Mouse (Mus musculus) brain, embryonic 14.5 days (tissue): ENCODE measurements around the gene Tbck. TPM values are rescaled to one million over a fixed set of nuclear protein-coding genes. Genes with fewer than 3 reads are reported as not detected.

Experiments used
- DNase-seq: peaks from one replicate; pipeline ENCODE4 v3.0.0-alpha.2; 2011; ENCODE audit warnings: low read depth
- CTCF ChIP-seq: fragments of 200-500 bp; IDR thresholded peaks from 2 replicates; pipeline ENCODE4 v1.5.1; 2012; ENCODE audit warnings: inconsistent platforms, mild to moderate bottlenecking, moderate library complexity, borderline replicate concordance; ENCODE audit not compliant: insufficient read depth, insufficient read length; ENCODE audit errors: extremely low read depth
- POLR2A ChIP-seq: fragments of 200-500 bp; IDR thresholded peaks from 2 replicates; pipeline ENCODE4 v1.6.1; 2012; ENCODE audit warnings: mild to moderate bottlenecking, inconsistent platforms, borderline replicate concordance; ENCODE audit not compliant: poor library complexity, insufficient read depth, insufficient read length, severe bottlenecking; ENCODE audit errors: extremely low read depth
- polyA plus RNA-seq: library from polyadenylated mRNA; depleted of rRNA; stranded (reverse); fragments of >200 nt; gene quantifications from 2 replicates; pipeline ENCODE4 v1.2.3, GENCODE M21; 2012; rRNA removed

Tbck gene
- 7.4 and 13.4 TPM in 2 replicates for polyA plus RNA-seq

DNA sequence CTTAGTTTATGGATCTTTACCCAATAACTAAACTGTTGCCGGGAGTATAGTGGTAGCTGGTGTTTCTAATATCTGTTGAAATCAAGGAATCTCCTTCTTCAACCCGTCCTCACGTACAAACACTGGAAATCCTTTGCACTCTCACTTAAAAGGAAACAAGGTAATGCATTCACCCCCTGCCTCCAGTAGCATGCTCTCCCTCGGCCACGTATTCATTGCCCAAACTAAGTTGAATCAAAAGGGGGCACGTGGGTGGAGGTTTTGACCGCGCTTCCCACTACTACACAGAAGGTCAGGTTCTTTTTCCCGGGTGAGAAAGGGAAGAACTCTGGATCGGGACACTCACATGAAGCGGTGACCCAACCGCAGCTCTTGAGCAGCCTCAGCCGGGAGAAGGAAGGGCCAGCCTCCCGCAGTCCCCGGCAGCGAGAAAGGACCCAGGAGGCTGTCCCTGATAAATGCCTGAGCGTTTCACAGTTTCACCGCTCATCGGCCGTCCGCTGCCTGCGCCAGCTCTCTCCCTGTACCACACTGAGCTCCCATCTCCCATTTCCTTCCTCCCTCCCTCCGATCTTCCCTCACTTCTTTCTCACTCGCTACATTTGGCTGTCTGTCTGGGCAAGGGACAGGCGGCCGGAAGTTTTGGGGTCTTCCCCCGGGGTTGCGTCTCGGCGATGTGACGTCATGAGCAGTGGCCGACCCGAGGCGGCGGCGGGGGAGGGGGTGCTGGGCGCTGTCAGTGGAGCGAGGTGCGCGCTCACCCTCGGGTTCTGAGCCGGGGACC, at the start of gene Tbck:
Gene Tbck, plus strand, starts transcription at position 698 of the 784 bp plus-strand sequence.
- no peak for TF ChIP-seq CTCF
- TF ChIP-seq POLR2A: peak; percentile 89
- peak; percentile 97 for DNase-seq

DNA sequence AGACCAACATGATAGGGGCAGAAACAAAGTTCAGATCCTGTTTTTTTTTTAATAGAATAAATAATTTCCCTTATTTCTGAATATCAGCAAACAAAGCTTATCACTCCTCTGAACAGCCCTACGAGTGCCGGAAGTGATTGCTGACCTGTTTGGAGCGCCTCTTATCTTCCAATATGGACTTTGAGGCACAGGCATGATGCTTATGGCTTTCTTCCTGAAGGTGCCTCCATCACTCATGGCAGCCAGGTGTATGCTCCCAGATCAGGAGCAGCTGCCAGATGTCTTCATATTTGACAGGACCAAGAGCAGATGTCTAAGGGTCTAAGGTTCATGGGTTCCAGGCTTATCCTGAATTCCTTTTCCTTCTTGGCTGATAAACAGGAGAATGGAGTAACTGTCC, 46.9 kb upstream of the Tbck start:
- TF ChIP-seq POLR2A (no peak), CTCF (no peak)

DNA sequence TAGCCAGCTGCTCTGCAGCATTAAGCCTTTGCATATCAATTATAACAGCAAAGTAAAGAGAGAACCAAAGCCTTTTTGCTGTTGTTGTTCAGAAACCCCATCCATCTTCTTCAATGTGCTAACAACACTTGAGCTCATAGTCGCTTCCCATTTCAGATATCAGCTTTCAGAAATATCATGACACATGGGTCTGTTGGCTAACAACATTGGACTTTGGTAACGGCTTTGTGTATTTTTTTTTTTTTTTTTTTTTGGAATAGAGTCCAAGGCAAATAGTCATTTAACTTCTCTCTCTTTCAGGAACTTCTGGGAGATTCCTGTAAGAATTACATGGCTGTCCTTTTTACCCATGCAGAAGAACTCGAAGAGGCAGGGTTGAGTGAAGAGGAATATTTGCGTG, 39.9 kb upstream of the Tbck start:
- no peak for TF ChIP-seq CTCF
- DNase-seq: no peak

More for the DNA sequence above, 46.9 kb upstream of the Tbck start:
- DNase-seq: no peak

DNA sequence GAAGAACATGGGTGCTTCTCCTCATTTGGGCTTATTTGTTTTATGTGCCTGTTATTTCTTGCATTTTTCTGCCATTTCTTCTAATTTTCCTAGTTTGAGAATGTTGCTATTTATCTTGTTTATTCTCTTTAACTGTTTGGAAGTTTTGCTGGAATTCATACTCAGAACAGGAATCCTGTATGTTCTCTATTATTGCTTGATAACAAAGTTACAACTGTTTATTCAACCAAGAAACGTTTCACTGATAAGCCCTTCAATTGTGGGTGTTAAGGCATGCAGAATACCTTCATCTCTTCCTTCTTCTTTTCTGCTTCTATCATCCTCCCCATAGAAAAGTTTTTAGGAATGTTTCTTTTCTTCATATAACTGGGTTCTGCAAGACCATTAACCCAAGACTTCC, 37.1 kb upstream of the Tbck start:
- TF ChIP-seq POLR2A: no peak
- no peak for TF ChIP-seq CTCF
- no peak for DNase-seq

DNA sequence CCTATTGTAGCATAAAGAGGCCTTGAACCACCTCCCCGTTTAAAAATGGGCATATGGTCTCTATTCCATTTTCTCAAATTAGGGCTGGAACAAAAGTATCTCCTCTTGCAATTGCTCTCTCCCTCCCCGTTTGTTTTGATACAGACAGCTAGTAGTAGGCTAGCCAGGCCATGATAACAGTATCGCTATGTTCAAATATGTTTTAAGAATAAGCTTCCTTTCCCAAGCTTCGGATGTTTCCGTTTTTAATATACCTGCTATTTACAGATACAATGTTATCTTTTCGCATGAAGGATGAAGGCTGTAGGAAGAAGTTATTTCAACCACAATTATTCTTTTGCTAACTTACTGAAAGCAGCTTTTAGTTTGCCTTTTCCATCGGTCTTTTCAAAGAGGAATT, 34.6 kb upstream of the Tbck start:
- DNase-seq: no peak
- TF ChIP-seq CTCF: no peak
- TF ChIP-seq POLR2A: no peak

DNA sequence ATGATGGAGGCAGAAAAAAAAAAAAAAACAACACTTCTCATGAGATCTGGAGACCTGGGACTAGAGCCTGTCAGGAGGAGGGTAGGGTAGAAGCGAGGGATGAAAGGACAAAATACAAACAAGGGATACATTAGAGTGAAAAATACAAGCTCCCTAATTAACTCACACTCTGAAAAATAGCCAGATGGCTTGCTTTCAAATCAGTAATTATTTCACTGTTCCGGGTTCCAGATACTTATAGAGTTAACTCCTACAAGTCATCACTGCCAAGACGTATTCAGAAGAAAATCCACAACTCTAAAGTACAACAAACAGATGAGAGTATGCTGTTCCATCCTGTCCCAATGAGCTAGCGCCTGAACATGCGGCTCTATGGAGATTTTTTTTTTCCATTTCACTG, 33.8 kb upstream of the Tbck start:
- TF ChIP-seq POLR2A (no peak), CTCF (no peak)
- DNase-seq: peak; percentile 69

DNA sequence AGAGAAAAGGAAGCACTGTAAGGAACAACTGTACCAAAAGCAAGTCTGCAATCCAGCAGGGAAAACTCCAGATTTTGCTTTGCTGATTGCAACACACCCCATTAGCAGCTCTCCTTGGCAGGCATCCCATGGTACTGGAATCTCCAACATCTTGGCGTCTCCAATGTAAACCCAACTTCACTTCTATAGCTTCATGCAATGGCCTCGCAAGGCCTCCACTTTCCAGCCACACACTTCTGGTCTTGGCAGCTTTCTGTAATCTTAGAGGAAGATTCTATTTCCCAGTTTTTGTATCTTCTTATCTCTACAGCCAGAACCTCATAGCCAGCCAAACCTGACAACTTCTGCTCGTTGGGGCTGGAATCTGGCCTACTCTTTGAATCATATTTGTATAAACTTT, 32.2 kb upstream of the Tbck start:
- no peak for TF ChIP-seq CTCF
- no peak for TF ChIP-seq POLR2A

DNA sequence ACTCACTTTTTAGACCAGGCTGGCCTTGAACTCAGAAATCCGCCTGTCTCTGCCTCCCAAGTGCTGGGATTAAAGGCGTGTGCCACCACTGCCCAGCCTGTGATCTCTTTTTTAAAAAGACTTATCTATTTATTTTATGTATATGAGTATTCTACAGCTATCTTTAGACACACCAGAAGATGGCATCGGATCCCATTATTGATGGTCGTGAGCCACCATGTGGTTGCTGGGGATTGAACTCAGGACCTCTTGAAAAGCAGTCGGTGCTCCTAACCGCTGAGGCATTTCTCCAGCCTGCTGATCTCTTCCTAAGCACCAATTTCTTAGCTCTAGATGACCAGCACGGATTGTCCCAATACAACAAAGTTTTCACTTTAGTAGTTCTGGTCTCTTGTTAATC, 30.0 kb upstream of the Tbck start:
- DNase-seq: no peak
- TF ChIP-seq POLR2A (no peak), CTCF (no peak)

More for the DNA sequence above, 32.2 kb upstream of the Tbck start:
- peak; percentile 57 for DNase-seq

DNA sequence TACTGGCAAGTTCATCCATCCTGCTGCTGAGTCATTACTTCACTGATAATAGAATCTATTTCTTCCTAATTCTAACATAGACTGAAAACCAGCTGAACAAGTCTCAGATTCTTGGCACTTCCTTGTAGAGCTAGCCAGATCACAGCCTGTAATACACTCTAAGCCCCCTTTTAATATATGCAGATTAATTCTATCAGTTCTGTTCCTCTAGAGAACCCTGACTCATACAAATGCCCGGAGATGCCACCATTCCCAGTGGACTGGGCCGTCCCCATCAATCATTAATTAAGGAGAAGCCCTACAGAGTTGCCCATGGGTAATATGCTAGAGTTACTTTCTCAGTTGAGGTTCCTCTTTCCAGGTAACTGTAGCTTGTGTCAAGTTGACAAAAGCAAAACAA, 28.0 kb upstream of the Tbck start:
- no peak for DNase-seq
- TF ChIP-seq POLR2A (no peak), CTCF (no peak)

DNA sequence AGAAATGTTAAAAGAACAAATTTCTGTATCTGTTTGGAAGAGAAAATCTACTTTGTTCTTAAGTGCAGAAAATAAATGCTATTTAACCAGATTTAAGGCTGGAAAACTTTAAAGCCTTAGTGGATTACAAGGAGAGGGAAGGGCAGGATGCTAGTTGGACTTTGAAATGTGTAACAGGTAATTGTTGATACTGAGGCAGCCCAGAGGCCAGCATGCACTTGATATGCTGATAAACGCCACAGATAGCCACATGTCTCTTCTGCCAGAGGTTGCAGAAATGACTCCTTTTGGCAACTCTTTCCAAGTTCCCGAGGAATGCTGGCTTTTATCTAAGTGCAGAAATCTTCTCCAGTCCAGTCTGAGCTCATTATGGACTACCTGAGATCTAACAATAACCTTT, 6.5 kb upstream of the Tbck start:
- DNase-seq: no peak
- TF ChIP-seq CTCF (no peak), POLR2A (no peak)

DNA sequence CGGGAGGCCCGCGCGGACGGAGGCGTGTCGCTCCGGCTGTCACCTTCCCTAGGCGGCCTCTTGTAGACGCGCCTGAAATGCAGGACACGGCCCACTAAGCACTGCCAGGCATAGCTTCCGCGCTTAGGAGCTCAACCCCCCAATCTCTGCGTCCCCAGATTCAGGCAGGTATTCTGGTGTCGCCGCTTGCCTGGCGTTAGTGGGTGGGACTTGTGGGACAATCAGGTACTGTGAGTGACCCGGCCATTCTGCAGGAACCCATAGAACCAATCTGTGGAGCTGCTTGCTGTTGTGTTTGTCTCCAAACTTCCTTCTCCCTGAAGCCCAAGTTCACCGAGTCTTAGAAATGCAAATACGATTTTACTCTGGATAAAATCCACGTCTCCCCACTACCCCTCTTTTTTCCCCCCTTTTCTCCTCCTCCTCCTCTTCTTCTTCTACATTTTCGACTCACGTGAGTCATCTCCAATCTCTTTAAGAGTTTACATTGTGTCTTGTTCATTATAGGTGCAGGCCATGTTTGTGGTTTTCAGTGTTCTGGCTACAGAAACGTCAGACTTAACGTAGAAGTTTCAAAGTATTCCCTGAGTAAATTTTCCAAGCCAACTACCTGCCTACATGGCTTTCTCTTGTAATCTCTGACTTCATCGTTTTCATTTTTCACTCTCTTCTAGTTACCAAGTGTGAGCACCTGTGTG, 436 bp downstream of the Tbck start, which contains the start of gene Aimp1:
Gene Aimp1, minus strand, starts transcription at position 140 of the 698 bp plus-strand sequence.
- DNase-seq: no peak
- TF ChIP-seq POLR2A (no peak), CTCF (no peak)

DNA sequence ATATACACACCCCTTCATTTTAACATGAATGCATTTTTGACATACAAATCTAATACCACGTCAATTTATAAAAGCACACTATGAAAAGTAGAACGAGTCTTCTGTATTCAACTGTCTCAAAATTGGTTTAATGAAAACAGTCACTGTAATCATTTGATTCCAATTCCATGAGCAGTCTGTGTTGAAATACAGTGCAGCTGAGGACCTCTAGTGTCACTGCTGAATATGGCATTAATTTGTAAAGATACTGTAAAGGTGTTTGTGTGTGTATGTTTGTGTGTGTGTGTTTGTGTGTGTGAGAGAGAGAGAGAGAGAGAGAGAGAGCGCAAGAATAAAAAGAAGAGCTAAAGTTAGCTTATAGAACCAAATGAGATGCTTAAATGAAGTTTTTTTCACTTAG, 17.4 kb downstream of the Tbck start:
- TF ChIP-seq POLR2A (no peak), CTCF (peak; percentile 40)
- peak; percentile 62 for DNase-seq

DNA sequence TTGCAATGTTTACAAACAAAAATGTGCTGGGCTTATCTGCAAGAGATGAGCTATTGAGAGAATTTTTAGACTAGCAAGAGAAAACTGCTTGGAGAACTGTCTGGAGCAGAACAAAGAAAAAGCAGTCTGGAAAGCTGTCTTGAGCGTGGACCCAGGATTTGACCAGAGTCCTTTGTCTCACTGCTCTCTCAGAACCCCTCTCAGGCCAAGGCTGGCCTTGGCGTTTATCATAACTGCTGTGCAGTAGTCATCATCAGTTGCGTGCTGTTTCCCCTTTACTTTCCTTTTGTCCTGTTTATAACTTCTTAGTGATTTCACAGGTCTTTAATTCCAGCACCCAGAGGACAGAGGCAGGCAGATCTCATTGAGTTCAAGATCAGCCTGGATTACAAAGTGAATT, 20.3 kb downstream of the Tbck start:
- TF ChIP-seq POLR2A: no peak
- no peak for TF ChIP-seq CTCF
- DNase-seq: no peak
